Mouse (Mus musculus): ENCODE results near the gene Fam102a. TPM values are rescaled to one million over a fixed set of nuclear protein-coding genes. Genes with fewer than 3 reads are reported as not detected.

The Fam102a gene
- total RNA-seq, 2 experiments from 2014 or later, result 2.4 to 2.9 TPM

- no peak for DNase-seq
These were observed 11.8 kb downstream of the Fam102a start for GRCm38 (mm10) chr2:32546951-32547350.

DNA sequence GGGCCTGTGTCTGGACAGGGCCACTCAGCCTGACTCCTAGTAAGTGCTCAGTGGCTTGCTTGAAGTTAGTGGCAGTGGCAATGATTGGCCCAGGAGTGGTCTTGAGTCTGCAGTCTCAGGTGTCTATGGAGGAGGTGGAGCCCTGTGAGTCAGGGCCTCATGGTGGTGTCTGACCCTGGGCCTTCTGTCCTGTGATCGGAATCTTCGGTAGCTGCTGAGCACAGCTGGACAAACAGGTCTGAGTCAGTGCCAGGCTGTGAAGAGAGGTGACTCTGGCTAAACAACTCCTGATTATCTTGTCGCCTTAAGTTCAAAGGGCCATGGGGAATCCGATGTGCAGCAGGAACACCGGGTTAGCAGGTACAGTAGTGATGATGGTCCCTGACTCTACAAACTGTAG lies 12.2 kb downstream of the Fam102a start:
- DNase-seq, result no peak

- peak; percentile 45 for DNase-seq
These were observed 13.0 kb downstream of the Fam102a start for GRCm38 (mm10) chr2:32547964-32548739.

GRCm38 (mm10) chr2:32549171-32549570 lies 14.0 kb downstream of the Fam102a start:
- no peak for DNase-seq

DNA sequence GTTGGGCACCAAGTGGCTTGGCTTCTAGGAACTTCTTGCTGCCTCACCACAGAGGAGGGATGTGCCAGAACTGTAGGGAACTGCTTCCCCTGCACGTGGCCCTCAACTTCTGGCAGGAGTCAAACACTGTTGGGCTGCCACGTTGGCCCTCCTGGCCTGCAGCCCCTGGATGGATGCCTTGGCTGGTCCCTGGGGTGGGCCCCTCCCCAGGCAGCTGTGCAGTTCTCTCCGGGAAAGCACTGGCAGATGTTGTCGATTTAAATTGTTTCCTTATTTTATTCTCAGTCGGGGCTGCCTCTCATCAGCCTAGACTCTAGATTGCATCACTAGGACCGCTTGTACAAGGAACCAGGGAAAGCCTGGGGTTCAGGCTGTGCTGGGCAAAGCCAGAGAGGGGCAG lies 14.6 kb downstream of the Fam102a start:
- peak; percentile 93 for DNase-seq

- DNase-seq, result no peak
These were observed 16.1 kb downstream of the Fam102a start for GRCm38 (mm10) chr2:32551236-32551635.

DNA sequence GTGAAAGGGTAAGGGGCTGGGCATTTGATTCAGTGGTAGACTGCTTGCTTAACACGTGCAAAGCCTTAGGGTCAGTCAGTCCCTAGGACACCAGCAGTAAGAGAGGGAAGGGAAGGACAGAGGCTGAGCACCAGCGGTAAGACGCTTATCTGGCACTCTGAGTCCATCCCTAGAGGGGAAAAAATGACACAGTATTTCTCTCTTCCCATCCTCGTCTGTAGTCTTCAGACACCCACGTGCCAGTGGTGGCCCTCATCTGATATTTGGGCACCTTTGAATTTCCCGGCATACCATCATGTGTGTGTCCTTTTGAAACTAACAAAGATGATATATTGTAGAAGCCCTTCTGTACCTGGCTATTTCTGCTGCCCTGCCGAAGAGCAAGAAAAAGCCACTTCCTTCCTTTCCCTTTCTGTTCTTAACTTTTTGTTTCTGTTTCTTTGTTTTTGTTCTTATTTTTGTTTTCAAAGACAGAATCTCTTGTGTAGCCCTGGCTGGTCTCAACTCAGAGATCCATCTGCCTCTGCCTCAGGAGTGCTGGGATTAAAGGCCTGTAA lies 18.5 kb downstream of the Fam102a start:
- DNase-seq, result no peak

DNA sequence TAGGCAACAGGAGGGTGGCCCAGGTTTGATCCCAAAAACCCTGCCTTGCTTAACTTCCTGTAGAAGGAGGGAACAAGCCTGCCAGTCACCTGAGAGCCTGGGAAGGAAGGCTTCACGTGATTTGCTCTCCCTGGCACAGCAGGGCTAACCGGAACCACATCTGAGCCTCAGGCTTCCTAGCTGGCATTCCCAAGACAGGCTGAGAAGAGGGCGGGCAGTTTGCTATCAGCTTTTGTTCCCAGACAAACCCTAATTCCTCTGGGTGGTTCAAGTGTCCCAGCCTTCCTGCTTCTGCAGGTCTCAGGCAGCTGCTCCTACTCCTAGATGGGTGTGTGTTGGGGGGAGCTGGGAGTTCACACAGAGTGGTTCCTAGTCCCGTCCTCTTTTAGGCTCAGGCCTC lies 20.4 kb downstream of the Fam102a start:
- DNase-seq, result no peak

DNA sequence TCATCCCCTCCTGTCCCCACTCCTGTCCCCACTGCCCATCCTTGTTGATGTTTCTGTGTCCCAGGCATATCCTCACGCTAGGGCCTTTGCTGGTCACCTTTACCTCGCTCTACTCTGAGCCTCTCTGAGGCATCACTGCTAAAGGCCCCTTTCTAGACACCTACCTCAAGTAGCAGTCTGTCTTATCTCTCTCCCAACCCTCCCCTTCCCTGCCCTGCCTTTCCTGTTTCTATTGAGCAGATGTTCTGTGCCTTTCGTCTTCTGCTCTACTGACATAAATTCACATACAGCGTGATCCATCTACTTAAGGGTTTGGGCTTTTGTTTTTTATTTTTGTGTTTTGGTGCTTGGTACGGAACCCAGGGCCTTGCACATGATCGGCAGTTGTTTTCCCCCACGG lies 20.9 kb downstream of the Fam102a start:
- DNase-seq, result no peak

- DNase-seq, result no peak
These were observed 24.4 kb downstream of the Fam102a start for GRCm38 (mm10) chr2:32559570-32559969.

- peak; percentile 54 for DNase-seq
These were observed 31.5 kb downstream of the Fam102a start for GRCm38 (mm10) chr2:32566536-32567063.

- DNase-seq, result peak; percentile 52
These were observed 33.0 kb downstream of the Fam102a start for GRCm38 (mm10) chr2:32568149-32568548.

- DNase-seq, result no peak
These were observed 33.8 kb downstream of the Fam102a start for GRCm38 (mm10) chr2:32568941-32569340.

DNA sequence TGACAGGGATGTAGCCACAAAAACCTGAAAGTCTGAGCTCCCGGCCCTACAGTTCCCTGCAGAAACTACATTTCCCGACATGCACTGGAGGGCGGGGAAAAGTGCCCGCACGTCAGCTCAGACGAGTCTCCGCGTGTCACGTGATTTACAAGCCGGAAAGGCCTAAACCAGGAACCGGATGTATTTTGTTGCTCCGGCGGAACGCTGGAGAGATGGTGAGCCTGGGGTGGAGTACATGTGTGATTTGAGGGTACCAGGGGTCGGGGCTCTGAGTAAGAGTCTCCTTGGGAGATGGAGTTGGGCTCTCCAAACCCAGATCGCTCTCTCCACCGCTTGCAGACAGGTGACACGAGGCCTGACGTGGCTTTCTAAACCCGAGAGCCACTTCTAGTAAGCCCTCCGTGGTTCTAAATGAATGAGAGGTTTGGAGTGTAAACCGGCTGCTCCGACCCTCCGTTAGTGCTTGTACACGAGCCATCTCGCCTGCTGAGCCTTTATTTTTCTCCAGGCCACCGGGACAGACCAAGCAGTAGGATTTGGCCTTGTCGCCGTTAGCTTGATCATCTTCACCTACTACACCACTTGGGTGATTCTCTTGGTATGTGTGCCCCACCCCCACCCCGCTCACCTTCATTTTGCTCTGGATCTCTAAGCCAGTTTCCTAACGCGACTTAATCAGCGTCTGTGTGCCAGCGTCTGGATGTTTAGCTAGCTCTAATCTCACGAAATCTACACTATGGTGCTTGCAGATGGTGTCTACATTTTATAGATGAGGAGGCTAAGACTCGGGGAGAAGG lies 35.8 kb downstream of the Fam102a start, which contains the start of gene Dpm2:
TSS of gene Dpm2 (plus strand) at position 161 of the 797 bp plus-strand sequence.
- peak; percentile 89 for DNase-seq

GRCm38 (mm10) chr2:32572196-32572595 lies 37.1 kb downstream of the Fam102a start:
- DNase-seq, result no peak

GRCm38 (mm10) chr2:32574497-32574896 lies 39.4 kb downstream of the Fam102a start, which contains the start of gene Pip5kl1:
Gene Pip5kl1, plus strand, starts transcription at chr2:32574797.
- no peak for DNase-seq

DNA sequence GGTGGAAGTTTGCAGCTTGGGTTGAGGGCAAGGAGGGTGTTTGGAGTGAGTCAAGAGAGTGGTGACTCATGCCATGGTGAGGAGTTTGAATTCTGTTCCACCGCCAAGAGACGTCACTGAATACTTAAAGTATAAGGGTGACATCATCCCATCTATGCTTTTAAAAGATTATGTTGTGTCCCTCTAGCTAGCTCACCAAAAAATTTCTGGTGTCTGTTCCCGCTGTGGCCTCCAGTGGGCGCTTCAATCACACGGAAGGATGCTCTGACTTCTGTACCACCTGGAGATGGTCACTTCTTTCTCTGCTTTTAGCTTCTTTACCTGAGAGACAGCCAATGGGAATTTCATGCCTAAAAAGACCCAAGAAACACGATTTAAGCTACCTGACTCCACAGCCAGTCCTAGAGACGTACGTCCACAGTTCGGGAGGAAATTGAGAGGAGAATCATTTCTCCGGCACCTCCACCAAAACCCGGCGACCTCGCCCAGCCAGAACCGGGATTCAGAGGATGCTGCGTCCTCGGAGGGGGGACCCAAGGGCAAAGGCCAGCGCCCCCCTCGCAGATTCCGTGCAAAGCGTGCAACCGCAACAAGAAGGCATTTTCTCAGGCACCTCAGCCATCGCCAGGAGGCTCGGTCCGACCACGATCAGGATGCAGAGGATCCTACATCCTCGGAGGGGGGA lies 39.9 kb downstream of the Fam102a start:
- DNase-seq, result no peak

- DNase-seq, result no peak
These were observed 40.5 kb downstream of the Fam102a start, which contains the start of gene 9430097D07Rik for GRCm38 (mm10) chr2:32575586-32576160. Gene 9430097D07Rik, minus strand, starts transcription at chr2:32575684.

- DNase-seq, result no peak
These were observed 41.4 kb downstream of the Fam102a start for GRCm38 (mm10) chr2:32576532-32576931.

DNA sequence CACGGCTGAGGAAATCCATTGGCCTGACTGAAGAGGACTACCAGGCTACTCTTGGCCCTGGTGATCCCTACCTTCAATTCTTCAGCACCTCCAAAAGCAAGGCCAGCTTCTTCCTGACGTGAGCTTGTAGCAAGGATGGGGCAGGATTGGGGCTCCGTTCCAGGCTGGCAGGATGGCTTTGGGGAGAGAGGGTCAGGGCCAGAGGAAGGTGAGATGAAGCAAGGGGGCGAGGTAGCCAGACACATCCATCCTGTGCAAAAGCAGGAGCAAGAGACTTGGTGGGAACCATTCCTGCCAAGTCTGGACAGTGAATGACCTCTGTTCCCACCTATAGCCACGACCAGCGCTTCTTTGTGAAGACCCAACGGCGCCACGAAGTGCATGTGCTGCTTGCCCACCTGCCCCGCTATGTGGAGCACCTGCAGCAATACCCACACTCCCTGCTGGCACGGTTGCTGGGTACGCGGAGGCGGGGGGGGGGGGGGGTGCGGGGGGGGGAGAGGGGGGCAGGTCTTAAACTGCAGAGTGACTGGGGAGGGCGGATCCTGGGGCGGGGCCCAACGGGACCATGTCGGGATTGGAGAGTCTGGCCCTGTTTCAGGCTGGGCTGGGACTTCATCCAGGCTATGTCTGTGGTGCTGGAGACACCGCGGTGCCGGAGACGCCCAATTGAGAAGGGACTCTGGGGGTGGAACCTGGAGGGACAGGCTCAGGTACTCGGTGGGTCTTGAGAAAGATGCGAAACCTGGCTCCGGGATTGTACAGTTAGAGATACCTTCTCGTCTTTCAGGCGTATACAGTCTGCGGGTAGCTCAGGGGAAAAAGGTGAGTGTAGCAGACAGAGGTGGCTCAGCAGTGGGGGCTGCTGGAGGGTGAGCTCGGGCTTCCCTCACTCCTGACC lies 43.3 kb downstream of the Fam102a start:
- no peak for DNase-seq
